Mouse (Mus musculus) lung, adult 2 months (tissue): ENCODE measurements around the gene Phlda2.

Experiments used
- CTCF ChIP-seq: fragments of 200-500 bp; IDR thresholded peaks from 2 replicates; pipeline ENCODE4 v1.5.1; 2011; ENCODE audit warnings: mild to moderate bottlenecking, low read length, control low read depth; ENCODE audit not compliant: insufficient read depth
- POLR2A ChIP-seq: fragments of 200-500 bp; IDR thresholded peaks from 2 replicates; pipeline ENCODE4 v1.6.1; 2011; ENCODE audit warnings: low read depth, mild to moderate bottlenecking, control low read depth, low read length, borderline replicate concordance; ENCODE audit errors: extremely low read depth

DNA sequence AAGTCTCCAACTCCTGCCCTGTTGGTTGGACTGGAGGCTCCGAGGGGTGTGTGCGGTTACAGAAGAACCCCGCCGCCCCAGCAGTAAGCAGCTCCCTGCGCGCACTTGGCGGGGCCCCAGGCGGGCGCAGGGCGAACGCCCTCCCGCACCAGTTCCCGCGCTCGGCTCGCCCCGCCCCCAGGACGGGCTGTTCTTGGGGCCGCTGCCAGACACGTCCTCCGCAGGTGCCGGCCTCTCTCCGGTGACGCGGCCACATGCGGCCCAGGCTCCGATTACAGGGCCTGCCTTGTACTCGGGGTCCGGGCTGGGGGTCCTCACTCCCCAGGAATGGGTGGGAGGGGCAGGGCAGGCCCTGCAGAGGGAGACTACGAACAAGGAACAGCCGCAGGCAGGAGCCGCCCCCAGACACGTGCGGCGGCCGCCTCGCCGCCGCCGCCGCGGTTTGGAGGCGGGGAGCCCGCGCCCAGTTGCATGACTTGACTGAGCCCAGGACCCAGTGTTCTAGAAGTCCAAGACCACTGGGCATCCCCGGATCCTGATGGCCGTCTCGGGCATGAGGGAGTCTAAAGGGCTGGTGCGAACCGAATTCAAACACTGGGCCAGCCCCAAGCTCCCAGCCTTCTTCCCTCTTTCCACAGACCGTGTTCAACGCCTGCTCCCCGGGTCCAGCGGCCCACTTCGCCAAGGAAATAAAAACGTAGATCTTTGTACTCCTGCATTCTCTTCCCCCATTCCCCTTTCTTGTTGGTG is 38.0 kb downstream of the Phlda2 start:
- TF ChIP-seq POLR2A (no peak), CTCF (no peak)
